Mouse (Mus musculus) heart, adult 2 months (tissue): ENCODE results near the gene Krt90. TPM values are rescaled to one million over a fixed set of nuclear protein-coding genes. Genes with fewer than 3 reads are reported as not detected.

Experiments
- DNase-seq, 2 experiments: peaks; one replicate each; pipeline ENCODE4 v3.0.0; 2021
- H3K27ac ChIP-seq: fragments of 200-600 bp; 2 replicates; pipeline ENCODE4 v1.8.1; 2022
- H3K27me3 ChIP-seq: fragments of 200-500 bp; 2 replicates; pipeline ENCODE4 v1.6.1; 2012; ENCODE audit warnings: mild to moderate bottlenecking, low read length, inconsistent platforms, mixed read lengths; ENCODE audit not compliant: control insufficient read depth, insufficient read depth
- H3K36me3 ChIP-seq: fragments of 200-500 bp; 2 replicates; pipeline ENCODE4 v1.6.1; 2012; ENCODE audit warnings: low read length, inconsistent platforms; ENCODE audit not compliant: control insufficient read depth, insufficient read depth
- H3K4me1 ChIP-seq: fragments of 200-500 bp; 2 replicates; pipeline ENCODE4 v1.6.1; 2011; ENCODE audit warnings: low read length; ENCODE audit not compliant: control insufficient read depth, insufficient read depth
- H3K4me3 ChIP-seq: fragments of 200-600 bp; 2 replicates; pipeline ENCODE4 v1.8.1; 2022
- H3K79me2 ChIP-seq: fragments of 200-500 bp; replicated peaks from 2 replicates; pipeline ENCODE4 v1.6.1; 2012; ENCODE audit warnings: mild to moderate bottlenecking, inconsistent platforms, low read length, moderate library complexity, mixed read lengths; ENCODE audit not compliant: control insufficient read depth, insufficient read depth
- H3K9ac ChIP-seq: fragments of 200-500 bp; 2 replicates; pipeline ENCODE4 v1.6.1; 2012; ENCODE audit warnings: low read depth, mild to moderate bottlenecking, control low read depth, inconsistent platforms, low read length, mixed read lengths
- CTCF ChIP-seq: fragments of 200-600 bp; IDR thresholded peaks from 2 replicates; pipeline ENCODE4 v1.8.1; 2022; ENCODE audit warnings: antibody characterized with exemption, mild to moderate bottlenecking, moderate library complexity
- EP300 ChIP-seq: fragments of 200-500 bp; IDR thresholded peaks from 2 replicates; pipeline ENCODE4 v1.6.1; 2011; ENCODE audit warnings: low read depth, low read length, control low read depth; ENCODE audit not compliant: insufficient read depth
- POLR2A ChIP-seq: fragments of 200-500 bp; IDR thresholded peaks from 2 replicates; pipeline ENCODE4 v1.6.1; 2011; ENCODE audit warnings: mild to moderate bottlenecking, low read depth, low read length, control low read depth; ENCODE audit not compliant: insufficient read depth
- WGBS: fragments of 180-500 bp; shearing (Covaris S2); methylation state at CpG from one replicate; pipeline ENCODE4 v1.1.7; 2018; 5-methylcytosine and 5-hydroxymethylcytosine counted together
- intact Hi-C: fragments of 180-260 bp; cut with DNase I; formaldehyde crosslinking; loops from one replicate; pipeline ENCODE4 v1.15.1; 2025
- polyA plus RNA-seq: library from polyadenylated mRNA; depleted of rRNA; stranded (reverse); fragments of >200 nt; gene quantifications from 2 replicates; pipeline ENCODE4 v1.2.3, GENCODE M21; 2012
- total RNA-seq, 2 experiments: library from RNA; stranded (reverse); gene quantifications; 2 replicates each; pipeline ENCODE4 v1.2.3; 2021

Gene Krt90
- total and polyA plus RNA-seq, 3 experiments: not detected

- Histone ChIP-seq H3K27me3 (no peaks in the 10 kb centered on the region), H3K9ac (no peak overlapping the region), H3K4me1 (no peaks in the 10 kb centered on the region), H3K79me2 (no peaks in the 10 kb centered on the region), H3K36me3 (no peaks in the 10 kb centered on the region), H3K27ac (no peak overlapping the region), H3K4me3 (no peak overlapping the region)
- no peak for TF ChIP-seq EP300
- no peak for TF ChIP-seq POLR2A
- intact Hi-C loops: no loop called here
- WGBS: 46% methylated on average over 5 of the region's 5 CpGs
- DNase-seq: peak in 1 of 2 experiments; percentile 4
Observed at GRCm38 (mm10) chr15:101575506-101575905, 12.8 kb upstream of the Krt90 start.

- WGBS: 62% methylated on average over 15 of the region's 15 CpGs
- Histone ChIP-seq H3K36me3 (no peaks in the 10 kb centered on the region), H3K4me3 (no peak within 1 kb of the TSS), H3K27ac (no peak within 1 kb of the TSS), H3K27me3 (no peaks in the 10 kb centered on the region), H3K79me2 (no peaks in the 10 kb centered on the region), H3K9ac (no peak within 1 kb of the TSS), H3K4me1 (no peaks in the 10 kb centered on the region)
- TF ChIP-seq CTCF: no peak
- TF ChIP-seq POLR2A: no peak
- no peak for TF ChIP-seq EP300
- intact Hi-C loops: no loop called here
- no peak for DNase-seq
Observed at GRCm38 (mm10) chr15:101573796-101574345, 11.1 kb upstream of the Krt90 start, which contains the start of gene Krt75. Gene Krt75 (minus strand): TSS chr15:101573904.

GRCm38 (mm10) chr15:101567780-101568179, 5.0 kb upstream of the Krt90 start:
- Histone ChIP-seq H3K4me3 (no peak overlapping the region), H3K27me3 (peaks cover 1% of the 10 kb centered on the region; the same call in 1 of the 2 replicates), H3K79me2 (no peaks in the 10 kb centered on the region), H3K27ac (no peak overlapping the region), H3K9ac (no peak overlapping the region), H3K36me3 (no peaks in the 10 kb centered on the region), H3K4me1 (no peaks in the 10 kb centered on the region)
- no peak for DNase-seq
- intact Hi-C loops: no loop called here
- no peak for TF ChIP-seq POLR2A
- TF ChIP-seq CTCF: peak; percentile 19; the same call in 1 of the 2 replicates
- no peak for TF ChIP-seq EP300
- WGBS: 39% methylated on average over 7 of the region's 7 CpGs

- 8% methylated on average over 7 of the region's 7 CpGs for WGBS
- DNase-seq: no peak
- H3K4me3 ChIP-seq: no peak overlapping the region
- intact Hi-C loops: no loop called here
- H3K4me1 ChIP-seq: no peaks in the 10 kb centered on the region
- no peaks in the 10 kb centered on the region for H3K79me2 ChIP-seq
- no peak overlapping the region for H3K27ac ChIP-seq
- H3K27me3 ChIP-seq: no peaks in the 10 kb centered on the region
- H3K36me3 ChIP-seq: no peaks in the 10 kb centered on the region
- H3K9ac ChIP-seq: no peak overlapping the region
- no peak for TF ChIP-seq CTCF
- TF ChIP-seq EP300: no peak
- TF ChIP-seq POLR2A: no peak
Observed at GRCm38 (mm10) chr15:101558034-101558646, 4.6 kb downstream of the Krt90 start.

GRCm38 (mm10) chr15:101553169-101553568, 9.6 kb downstream of the Krt90 start:
- no peak overlapping the region for H3K9ac ChIP-seq
- intact Hi-C loops: no loop called here
- H3K27me3 ChIP-seq: no peaks in the 10 kb centered on the region; the same call in 1 of the 2 replicates
- H3K4me3 ChIP-seq: no peak overlapping the region
- H3K4me1 ChIP-seq: no peaks in the 10 kb centered on the region
- H3K79me2 ChIP-seq: no peaks in the 10 kb centered on the region
- H3K27ac ChIP-seq: no peak overlapping the region
- no peaks in the 10 kb centered on the region for H3K36me3 ChIP-seq
- TF ChIP-seq CTCF: no peak
- 0% methylated on average over 11 of the region's 11 CpGs for WGBS
- peak; percentile 7 to 34 for DNase-seq

GRCm38 (mm10) chr15:101552188-101552587, 10.6 kb downstream of the Krt90 start:
- no peak overlapping the region for H3K9ac ChIP-seq
- H3K4me1 ChIP-seq: no peaks in the 10 kb centered on the region
- no peak overlapping the region for H3K27ac ChIP-seq
- 81% methylated on average over 8 of the region's 8 CpGs for WGBS
- H3K79me2 ChIP-seq: no peaks in the 10 kb centered on the region
- no peak for DNase-seq
- no peak for TF ChIP-seq EP300
- TF ChIP-seq CTCF: no peak
- TF ChIP-seq POLR2A: no peak
- no peaks in the 10 kb centered on the region; the same call in 1 of the 2 replicates for H3K27me3 ChIP-seq
- H3K36me3 ChIP-seq: no peaks in the 10 kb centered on the region
- intact Hi-C loops: no loop called here
- no peak overlapping the region for H3K4me3 ChIP-seq
